In the genomic region with DNA sequence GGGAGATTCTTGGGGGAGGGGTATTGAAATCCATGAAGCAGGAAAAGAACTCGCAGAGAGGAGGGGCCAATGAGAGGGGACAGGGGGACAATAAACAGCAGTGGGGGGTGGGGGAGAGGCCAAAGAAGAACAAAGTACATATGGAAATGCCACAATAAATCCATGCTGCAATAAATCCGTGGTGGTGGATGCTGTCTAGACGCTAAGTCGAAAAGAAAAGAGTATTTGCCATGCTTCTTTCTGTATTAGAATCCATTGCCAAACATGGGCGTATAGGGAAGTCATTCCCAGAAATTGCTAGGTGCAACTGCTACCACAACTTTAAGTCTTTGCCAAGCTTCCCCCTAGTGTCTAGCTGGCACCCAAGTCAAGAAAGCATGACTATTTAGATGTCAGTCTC, we compare ENCODE assay signal across 28 mouse cellular contexts. TPM values are rescaled to one million over a fixed set of nuclear protein-coding genes. Genes with fewer than 3 reads are reported as not detected.
DNase-seq lines count a peak whose midpoint lies in the region; ATAC-seq lines count a peak whose summit lies in the region.
"Had no signal": no experiment of that assay in that cellular context is flagged by ENCODE, and none has a peak within 500 bp of the region (broad histone marks: within the 10 kb centered on the region; RNA-seq: fewer than 3 reads in every experiment).

No protein-coding gene starts in this region.

- no peak overlapping the region for H3K4me2 ChIP-seq in embryonic facial prominence, embryonic 14.5 days (ENCODE audit: low read depth, low read length)
- no peak overlapping the region for H3K4me2 ChIP-seq in midbrain, embryonic 12.5 days (replicated peaks)
- H3K4me2 ChIP-seq in midbrain, embryonic 13.5 days (replicated peaks), result no peak overlapping the region
- H3K4me2 ChIP-seq in intestine, embryonic 15.5 days (replicated peaks), result no peak overlapping the region
- H3K4me2 ChIP-seq: embryonic facial prominence, embryonic 12.5 days; heart, embryonic 15.5 days; limb, embryonic 13.5 days; liver, embryonic 13.5 days; lung, embryonic 14.5 days had no signal

- no peak overlapping the region for H3K27ac ChIP-seq in embryonic facial prominence, embryonic 14.5 days (replicated peaks; ENCODE audit: low read depth, low read length)
- no peak overlapping the region for H3K27ac ChIP-seq in embryonic facial prominence, embryonic 10.5 days (replicated peaks)
- no peak overlapping the region for H3K27ac ChIP-seq in midbrain, embryonic 12.5 days (replicated peaks)
- H3K27ac ChIP-seq in midbrain, embryonic 13.5 days, result no peak overlapping the region
- H3K27ac ChIP-seq in intestine, embryonic 15.5 days, result no peak overlapping the region
- H3K27ac ChIP-seq: embryonic facial prominence, embryonic 12.5 days; heart, adult 2 months; heart, embryonic 15.5 days; hindbrain, postnatal 0 days; layer of hippocampus, adult 2 months; limb, embryonic 13.5 days; liver, embryonic 13.5 days had no signal

- no peaks in the 10 kb centered on the region for H3K9me3 ChIP-seq in embryonic facial prominence, embryonic 14.5 days (ENCODE audit: control insufficient read depth, low read length)
- no peaks in the 10 kb centered on the region for H3K9me3 ChIP-seq in embryonic facial prominence, embryonic 10.5 days
- H3K9me3 ChIP-seq in midbrain, embryonic 12.5 days, result no peaks in the 10 kb centered on the region
- H3K9me3 ChIP-seq in midbrain, embryonic 13.5 days, result no peaks in the 10 kb centered on the region
- no peaks in the 10 kb centered on the region for H3K9me3 ChIP-seq in intestine, embryonic 15.5 days
- H3K9me3 ChIP-seq: embryonic facial prominence, embryonic 12.5 days; heart, embryonic 15.5 days; limb, embryonic 13.5 days; liver, embryonic 13.5 days had no signal

- H3K4me1 ChIP-seq in embryonic facial prominence, embryonic 14.5 days (ENCODE audit: control insufficient read depth, insufficient read depth, low read length), result no peaks in the 10 kb centered on the region
- H3K4me1 ChIP-seq in embryonic facial prominence, embryonic 10.5 days, result peaks cover 8% of the 10 kb centered on the region; the same call in 1 of the 2 replicates
- H3K4me1 ChIP-seq in midbrain, embryonic 12.5 days, result peaks cover 4% of the 10 kb centered on the region; the same call in 1 of the 2 replicates
- H3K4me1 ChIP-seq in midbrain, embryonic 13.5 days (replicated peaks), result 0 out of 2 replicates have a peak, but pooled peaks cover 5% of the 10 kb centered on the region
- H3K4me1 ChIP-seq in intestine, embryonic 15.5 days (replicated peaks), result 0 out of 2 replicates have a peak, but pooled peaks cover 3% of the 10 kb centered on the region
- H3K4me1 ChIP-seq: heart, embryonic 15.5 days; liver, embryonic 13.5 days had no signal

- no peaks in the 10 kb centered on the region for H3K36me3 ChIP-seq in embryonic facial prominence, embryonic 14.5 days (ENCODE audit: control insufficient read depth, insufficient read depth, low read length)
- H3K36me3 ChIP-seq in embryonic facial prominence, embryonic 10.5 days (replicated peaks), result no peaks in the 10 kb centered on the region
- H3K36me3 ChIP-seq in midbrain, embryonic 12.5 days, result no peaks in the 10 kb centered on the region
- H3K36me3 ChIP-seq in midbrain, embryonic 13.5 days, result no peaks in the 10 kb centered on the region
- H3K36me3 ChIP-seq in intestine, embryonic 15.5 days, result no peaks in the 10 kb centered on the region
- H3K36me3 ChIP-seq: embryonic facial prominence, embryonic 12.5 days; heart, embryonic 15.5 days; limb, embryonic 13.5 days; liver, embryonic 13.5 days had no signal

- no peaks in the 10 kb centered on the region for H3K27me3 ChIP-seq in embryonic facial prominence, embryonic 14.5 days (replicated peaks; ENCODE audit: control insufficient read depth, insufficient read depth, low read length)
- no peaks in the 10 kb centered on the region for H3K27me3 ChIP-seq in embryonic facial prominence, embryonic 10.5 days (replicated peaks; ENCODE audit: low read depth, poor library complexity, severe bottlenecking)
- no peaks in the 10 kb centered on the region for H3K27me3 ChIP-seq in midbrain, embryonic 12.5 days
- H3K27me3 ChIP-seq in midbrain, embryonic 13.5 days, result no peaks in the 10 kb centered on the region
- H3K27me3 ChIP-seq in intestine, embryonic 15.5 days (replicated peaks), result no peaks in the 10 kb centered on the region
- H3K27me3 ChIP-seq: embryonic facial prominence, embryonic 12.5 days; heart, embryonic 15.5 days; limb, embryonic 13.5 days; liver, embryonic 13.5 days had no signal

- DNase-seq in embryonic facial prominence, embryonic 14.5 days (ENCODE audit: low spot score), result peak; percentile 30
- no peak for DNase-seq in embryonic facial prominence, embryonic 10.5 days (ENCODE audit: low spot score)
- DNase-seq in adrenal gland, postnatal 25 days, result no peak
- DNase-seq: adrenal gland, postnatal 10 days; cerebellum, adult 11-12 months; cerebellum, postnatal 14 days; gastrocnemius, postnatal 25 days; heart, adult 2 months; heart, postnatal 4 days; kidney, adult 8-10 months; kidney, postnatal 14 days; layer of hippocampus, postnatal 36 days; liver, embryonic 13.5 days; lung, embryonic 14.5 days; lung, postnatal 36 days; right cerebral cortex, postnatal 14 days; thymus, adult 2 months had no signal

- 38% methylated on average over 5 of the region's 5 CpGs for WGBS in embryonic facial prominence, embryonic 14.5 days
- 45% methylated on average over 5 of the region's 5 CpGs for WGBS in embryonic facial prominence, embryonic 10.5 days
- 10% methylated on average over 5 of the region's 5 CpGs for WGBS in midbrain, embryonic 12.5 days
- WGBS in midbrain, embryonic 13.5 days, result 10% methylated on average over 5 of the region's 5 CpGs
- 24% methylated on average over 5 of the region's 5 CpGs for WGBS in intestine, embryonic 15.5 days

- H3K4me3 ChIP-seq in embryonic facial prominence, embryonic 14.5 days (ENCODE audit: low read depth, low read length), result no peak overlapping the region
- no peak overlapping the region for H3K4me3 ChIP-seq in embryonic facial prominence, embryonic 10.5 days
- no peak overlapping the region for H3K4me3 ChIP-seq in midbrain, embryonic 12.5 days
- H3K4me3 ChIP-seq in midbrain, embryonic 13.5 days (replicated peaks), result no peak overlapping the region
- H3K4me3 ChIP-seq in intestine, embryonic 15.5 days (replicated peaks), result no peak overlapping the region
- H3K4me3 ChIP-seq: embryonic facial prominence, embryonic 12.5 days; heart, adult 2 months; heart, embryonic 15.5 days; layer of hippocampus, adult 2 months; limb, embryonic 13.5 days; liver, embryonic 13.5 days had no signal

- ATAC-seq in embryonic facial prominence, embryonic 14.5 days (ENCODE audit: low read depth), result no peak
- ATAC-seq in midbrain, embryonic 12.5 days (ENCODE audit: low FRiP score, low read depth), result peak; percentile 66
- ATAC-seq in midbrain, embryonic 13.5 days, result no peak
- ATAC-seq in intestine, embryonic 15.5 days, result peak; percentile 84
- no peak for ATAC-seq in megakaryocyte-erythroid progenitor cell, adult 5-6 weeks (replicated peaks; ENCODE audit: low FRiP score, low TSS enrichment, poor library complexity, severe bottlenecking)
- ATAC-seq: activated CD4-positive, CD25-positive, alpha-beta regulatory T cell, adult 4 months; CD4-positive, CD25-positive, alpha-beta regulatory T cell, adult 4 months; hindbrain, postnatal 0 days had no signal

- H3K9ac ChIP-seq in embryonic facial prominence, embryonic 14.5 days (ENCODE audit: low read depth, low read length), result no peak overlapping the region
- H3K9ac ChIP-seq in midbrain, embryonic 12.5 days (replicated peaks), result no peak overlapping the region
- no peak overlapping the region for H3K9ac ChIP-seq in midbrain, embryonic 13.5 days (replicated peaks)
- no peak overlapping the region for H3K9ac ChIP-seq in intestine, embryonic 15.5 days
- H3K9ac ChIP-seq: embryonic facial prominence, embryonic 12.5 days; heart, embryonic 15.5 days; limb, embryonic 13.5 days; liver, embryonic 13.5 days; lung, embryonic 14.5 days had no signal

RNA-seq across cellular contexts. Expression of gene Prkg2, which starts 46.8 kb away (rescaled TPM):
- 3.0 and 3.8 TPM in 2 replicates for polyA plus RNA-seq in embryonic facial prominence, embryonic 14.5 days (2014; fragmentation: Nextera tagmentation; extraction: Ambion mirVana)
- polyA plus RNA-seq in embryonic facial prominence, embryonic 10.5 days (2016; fragmentation: Nextera tagmentation; extraction: Ambion mirVana), result 1.4 and 1.5 TPM in 2 replicates
- 2.1 and 4.5 TPM in 2 replicates for polyA plus RNA-seq in midbrain, embryonic 12.5 days (2016; fragmentation: Nextera tagmentation; extraction: Ambion mirVana)
- polyA plus RNA-seq in midbrain, embryonic 13.5 days (2015; fragmentation: Nextera tagmentation; extraction: Ambion mirVana), result 1.5 and 3.4 TPM in 2 replicates
- polyA plus RNA-seq in intestine, embryonic 15.5 days (2015; fragmentation: Nextera tagmentation; extraction: Ambion mirVana), result 36.5 and 41.1 TPM in 2 replicates
- 2.9 and 3.3 TPM in 2 replicates for total RNA-seq in adrenal gland, postnatal 25 days (2021)
- not detected in 2 replicates for total RNA-seq in megakaryocyte-erythroid progenitor cell, adult 5-6 weeks (2014; fragmentation: Nextera tagmentation)
- total RNA-seq in megakaryocyte-erythroid progenitor cell, adult 5-6 weeks (2017), result not detected in 2 replicates
- polyA plus RNA-seq: activated CD4-positive, CD25-positive, alpha-beta regulatory T cell, adult 4 months; CD4-positive, CD25-positive, alpha-beta regulatory T cell, adult 4 months had no signal

Comparison
In these comparisons a context has a peak if more than half of its experiments do, and no peak if none do; other contexts are left out.
1. ATAC-seq: peak in midbrain, embryonic 12.5 days (single experiment) and intestine, embryonic 15.5 days (single experiment); none in embryonic facial prominence, embryonic 14.5 days (single experiment), midbrain, embryonic 13.5 days (single experiment) and megakaryocyte-erythroid progenitor cell, adult 5-6 weeks (single experiment).